Mouse (Mus musculus): ENCODE data around the gene Med16.

The Med16 gene

GRCm38 (mm10) chr10:79858416-79859074 is 50.2 kb downstream of the Med16 start:
- peak; percentile 67 for DNase-seq (ENCODE audit: low spot score)

DNA sequence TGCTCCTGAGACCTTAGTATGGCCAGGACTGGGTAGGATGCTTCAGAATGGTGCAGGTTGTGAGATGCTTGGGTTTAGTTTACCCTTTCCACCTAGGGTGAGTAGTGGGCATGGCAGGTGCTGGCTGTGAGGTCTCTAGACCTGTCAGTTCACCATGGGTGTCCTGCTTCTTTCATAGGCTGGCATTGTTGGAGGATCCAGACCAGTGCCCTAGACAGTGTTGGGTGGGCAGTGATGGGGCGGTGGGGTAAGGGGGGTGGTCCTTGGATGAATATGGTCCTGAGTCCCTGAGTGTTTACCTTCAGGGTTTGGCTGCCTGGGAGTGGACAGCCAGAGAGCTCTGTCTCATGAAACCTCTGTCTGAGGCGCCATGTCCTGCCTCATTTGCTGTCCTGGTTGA is 50.8 kb downstream of the Med16 start:
- no peak for DNase-seq (ENCODE audit: low spot score)

- no peak for DNase-seq (ENCODE audit: low spot score)
These were observed 51.3 kb downstream of the Med16 start for GRCm38 (mm10) chr10:79857452-79857811.

DNA sequence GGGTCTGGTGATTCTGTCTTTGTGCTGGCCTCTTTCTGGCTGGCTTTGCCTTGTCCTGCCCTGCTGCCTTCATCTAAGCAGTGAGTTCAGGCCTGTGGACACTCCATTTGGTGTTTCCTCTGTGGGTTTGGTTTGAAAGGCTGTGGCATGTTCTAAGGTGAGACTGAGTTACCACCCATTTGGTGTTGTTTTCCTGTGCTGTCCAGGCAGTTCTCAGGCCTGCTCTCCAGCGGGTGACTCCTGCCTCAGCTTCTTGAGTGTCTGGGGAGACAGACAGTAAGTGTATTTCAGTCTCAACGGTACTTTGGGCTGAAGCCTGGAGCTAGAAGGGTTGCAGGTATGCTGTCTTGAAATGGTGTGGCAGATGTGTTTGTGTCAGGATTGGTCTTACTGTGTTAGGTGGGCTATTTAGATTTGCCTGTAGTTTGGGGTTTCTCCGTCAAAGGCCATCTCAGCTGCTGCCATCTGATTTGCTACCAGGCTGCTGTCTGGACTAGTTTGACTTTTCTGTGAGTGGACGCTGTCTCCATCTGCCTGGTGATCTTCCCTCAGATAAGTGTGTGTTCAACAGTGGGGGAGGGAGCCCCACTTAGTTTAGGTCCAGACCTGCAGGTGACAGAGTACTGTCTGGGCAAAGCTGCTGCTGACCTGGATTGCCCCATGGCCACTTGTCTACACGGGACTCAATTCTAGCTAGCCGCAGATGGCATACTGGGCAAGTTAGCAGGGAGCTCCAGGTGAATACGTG is 51.8 kb downstream of the Med16 start:
- no peak for DNase-seq (ENCODE audit: low spot score)

DNA sequence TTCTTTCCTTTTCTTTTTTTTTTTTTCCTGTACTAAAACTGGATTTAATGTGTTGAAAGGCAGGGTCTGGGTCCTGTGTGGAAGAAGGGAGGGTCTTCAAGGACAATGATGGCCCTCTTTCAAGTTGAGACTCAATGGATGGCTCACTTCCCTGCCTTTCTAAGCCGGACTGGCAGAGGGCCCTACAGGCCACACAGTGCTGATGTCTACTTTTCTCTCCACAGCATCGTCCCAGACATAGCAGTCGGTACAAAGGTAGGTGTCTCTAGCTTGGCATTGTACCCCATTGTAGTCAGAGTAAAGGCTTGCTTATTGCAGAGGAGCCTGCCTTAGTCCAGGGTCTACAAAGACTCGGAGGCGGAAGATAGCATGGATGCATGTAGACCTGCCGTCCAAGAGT is 52.4 kb downstream of the Med16 start:
- no peak for DNase-seq (ENCODE audit: low spot score)

DNA sequence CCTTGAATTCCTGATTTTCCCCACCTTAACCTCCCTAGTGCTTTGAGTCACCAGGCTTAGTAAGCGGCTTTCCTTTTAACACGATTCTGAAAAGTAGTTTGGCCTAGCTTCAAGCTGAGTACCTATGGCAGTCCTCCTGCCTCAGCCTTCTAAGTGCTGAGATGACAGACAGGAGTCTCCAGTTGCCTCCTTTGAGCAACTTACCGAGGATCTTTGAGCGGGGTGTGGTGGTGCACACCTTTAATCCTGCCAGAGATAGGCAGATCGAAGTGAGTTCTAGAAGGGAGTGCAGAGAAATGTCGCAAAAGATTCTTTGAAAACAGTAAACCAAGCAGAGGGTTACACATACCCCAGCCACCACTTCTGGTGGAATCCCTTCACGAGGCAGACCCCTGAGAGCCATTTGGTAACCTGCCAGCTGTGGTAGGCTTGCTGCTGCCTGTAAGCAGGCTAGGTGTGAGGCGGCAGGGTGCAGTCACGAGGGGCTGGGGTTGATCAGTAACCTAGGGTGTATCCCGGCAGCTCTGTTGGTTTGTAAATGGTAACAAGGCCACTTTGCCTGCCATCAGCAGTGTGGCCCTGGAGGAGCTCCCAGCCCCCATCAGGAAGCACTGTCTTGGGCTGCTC is 53.1 kb downstream of the Med16 start:
- no peak for DNase-seq (ENCODE audit: low spot score)

GRCm38 (mm10) chr10:79854801-79855541 is 53.8 kb downstream of the Med16 start:
- DNase-seq (ENCODE audit: low spot score) = no peak

GRCm38 (mm10) chr10:79853860-79854795 is 54.6 kb downstream of the Med16 start, which contains the start of gene Ptbp1:
TSS of gene Ptbp1 (plus strand) at chr10:79854427.
- DNase-seq (ENCODE audit: low spot score) = peak; percentile 99

GRCm38 (mm10) chr10:79853392-79853791 is 55.3 kb downstream of the Med16 start:
- peak; percentile 96 for DNase-seq (ENCODE audit: low spot score)

DNA sequence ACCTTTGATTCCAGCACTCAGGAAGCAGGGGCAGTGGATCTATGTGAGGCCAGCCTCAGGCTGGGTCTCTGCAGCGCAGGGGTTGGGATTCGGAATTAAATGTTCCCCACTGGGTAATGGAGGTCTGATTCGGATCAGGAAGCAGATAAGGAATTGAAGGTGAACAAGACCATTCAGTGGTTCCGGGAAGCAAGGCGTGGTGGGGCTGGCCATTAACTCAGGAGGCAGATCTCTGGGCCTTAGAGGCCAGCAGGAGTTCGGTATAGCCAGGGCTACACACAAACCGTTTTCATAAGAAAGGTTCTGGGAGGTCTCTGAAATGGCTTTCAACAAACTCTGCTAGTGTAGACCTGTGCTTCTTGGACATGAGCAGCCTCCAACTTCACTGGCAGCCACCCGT is 55.9 kb downstream of the Med16 start:
- no peak for DNase-seq (ENCODE audit: low spot score)

GRCm38 (mm10) chr10:79852107-79852789 is 56.5 kb downstream of the Med16 start:
- DNase-seq (ENCODE audit: low spot score) = no peak

GRCm38 (mm10) chr10:79851653-79852052 is 57.1 kb downstream of the Med16 start:
- DNase-seq (ENCODE audit: low spot score) = no peak

GRCm38 (mm10) chr10:79849941-79850628 is 58.6 kb downstream of the Med16 start:
- no peak for DNase-seq (ENCODE audit: low spot score)

DNA sequence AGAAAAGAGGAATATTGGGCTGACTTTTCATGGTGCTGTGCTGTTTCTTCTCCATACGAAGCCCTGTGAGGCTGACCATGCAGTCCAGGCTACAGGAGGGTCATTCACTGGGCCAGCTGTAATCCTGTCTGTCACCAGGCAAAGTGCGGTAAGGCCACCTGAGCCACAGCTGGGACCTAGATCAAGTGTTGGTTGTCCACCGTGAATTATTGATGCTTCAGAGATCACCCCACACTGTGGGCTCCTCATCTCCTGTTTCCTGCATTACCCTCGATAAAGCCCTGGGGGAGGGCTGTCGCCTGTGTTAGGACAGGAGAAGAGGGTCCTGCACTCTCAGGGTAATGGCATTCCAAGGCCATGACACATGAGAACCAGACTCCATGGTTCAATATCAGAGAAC is 62.2 kb downstream of the Med16 start:
- no peak for DNase-seq (ENCODE audit: low spot score)

Data from ovary, adult 18-20 months (tissue).